Mouse (Mus musculus) adrenal gland, postnatal 10 days (tissue): ENCODE measurements around the gene Eif4g2. TPM values are rescaled to one million over a fixed set of nuclear protein-coding genes. Genes with fewer than 3 reads are reported as not detected.

Source experiments
- DNase-seq: peaks from one replicate; pipeline ENCODE4 v3.0.0; 2021; ENCODE audit warnings: mixed read lengths
- total RNA-seq, 2 experiments: library from RNA; stranded (reverse); gene quantifications; 2 replicates each; pipeline ENCODE4 v1.2.3; 2021

The Eif4g2 gene
- total RNA-seq, 2 experiments from 2014 or later, result 860 to 869 TPM

GRCm38 (mm10) chr7:111069439-111070166 lies 13.2 kb downstream of the Eif4g2 start:
- DNase-seq, result no peak

GRCm38 (mm10) chr7:111068181-111068580 lies 14.6 kb downstream of the Eif4g2 start:
- DNase-seq, result no peak

GRCm38 (mm10) chr7:111062971-111063370 lies 19.9 kb downstream of the Eif4g2 start:
- DNase-seq, result no peak

- DNase-seq, result no peak
Observed at GRCm38 (mm10) chr7:111059527-111059926, 23.3 kb downstream of the Eif4g2 start.

GRCm38 (mm10) chr7:111055984-111056657 lies 26.7 kb downstream of the Eif4g2 start:
- DNase-seq, result no peak

GRCm38 (mm10) chr7:111055221-111055620 lies 27.6 kb downstream of the Eif4g2 start:
- DNase-seq, result no peak

GRCm38 (mm10) chr7:111049652-111050421 lies 33.0 kb downstream of the Eif4g2 start:
- DNase-seq, result peak; percentile 85

- no peak for DNase-seq
Observed at GRCm38 (mm10) chr7:111048920-111049319, 33.9 kb downstream of the Eif4g2 start.

- DNase-seq, result no peak
Observed at GRCm38 (mm10) chr7:111029046-111029553, 53.7 kb downstream of the Eif4g2 start.

- DNase-seq, result peak; percentile 97
Observed at GRCm38 (mm10) chr7:111028281-111029045, 54.4 kb downstream of the Eif4g2 start, which contains the start of gene Ctr9. Gene Ctr9, plus strand, starts transcription at chr7:111028951.

- DNase-seq, result no peak
Observed at GRCm38 (mm10) chr7:111024912-111025311, 57.9 kb downstream of the Eif4g2 start.

GRCm38 (mm10) chr7:111024068-111024594 lies 58.7 kb downstream of the Eif4g2 start:
- DNase-seq, result peak; percentile 11

GRCm38 (mm10) chr7:111020814-111021213 lies 62.0 kb downstream of the Eif4g2 start:
- DNase-seq, result no peak

Other genes with a start within 250 kb of the Eif4g2 start
- gene Rnf141, start 238.6 kb downstream of the Eif4g2 start, total RNA-seq, result 10 to 100 TPM; 43.2 to 45.4 TPM
- 10 to 100 TPM; 15.1 to 20.6 TPM for gene Lyve1, start 219.8 kb downstream of the Eif4g2 start, total RNA-seq
- gene Mrvi1, start 100.6 kb downstream of the Eif4g2 start, total RNA-seq, result 10 to 100 TPM; 13.6 to 13.9 TPM
- gene Ctr9, start 54.1 kb downstream of the Eif4g2 start, total RNA-seq, result 10 to 100 TPM; 42.2 to 46.0 TPM